Mouse (Mus musculus) stomach, embryonic 14.5 days (tissue): Measurements from ENCODE around the gene Nkx3-2. TPM values are rescaled to one million over a fixed set of nuclear protein-coding genes. Genes with fewer than 3 reads are reported as not detected.
A peak's percentile ranks its signal among the peaks of the same experiment; 100 is the strongest.

Experiments used
- ATAC-seq: fragments of 200-750 bp; cut with Nextera tagmentation; 2 replicates; pipeline ENCODE4 v1.8.0; 2017; ENCODE audit warnings: low read depth, moderate TSS enrichment; ENCODE audit not compliant: insufficient number of reproducible peaks, insufficient read depth, low FRiP score
- H3K27ac ChIP-seq: fragments of 300-500 bp; sonication (generic); 2 replicates; pipeline ENCODE4 v1.5.1; 2014; ENCODE audit warnings: mild to moderate bottlenecking, low read length, moderate library complexity, mixed read lengths
- H3K27me3 ChIP-seq: fragments of 300-500 bp; sonication (generic); 2 replicates; pipeline ENCODE4 v1.6.1; 2014; ENCODE audit warnings: low read length, control low read depth, mixed read lengths; ENCODE audit not compliant: control insufficient read depth, insufficient read depth
- H3K36me3 ChIP-seq: fragments of 300-500 bp; sonication (generic); 2 replicates; pipeline ENCODE4 v1.6.1; 2014; ENCODE audit warnings: mild to moderate bottlenecking, control low read depth, low read length, moderate library complexity, mixed read lengths; ENCODE audit not compliant: control insufficient read depth, insufficient read depth
- H3K4me1 ChIP-seq: fragments of 300-500 bp; sonication (generic); 2 replicates; pipeline ENCODE4 v1.6.1; 2014; ENCODE audit warnings: low read length, control low read depth, mixed read lengths; ENCODE audit not compliant: control insufficient read depth, insufficient read depth
- H3K4me2 ChIP-seq: fragments of 300-500 bp; sonication (generic); replicated peaks from 2 replicates; pipeline ENCODE4 v1.6.1; 2014; ENCODE audit warnings: low read depth, low read length, control low read depth
- H3K4me3 ChIP-seq: fragments of 300-500 bp; sonication (generic); 2 replicates; pipeline ENCODE4 v1.5.1; 2014; ENCODE audit warnings: low read depth, low read length, control low read depth
- H3K9ac ChIP-seq: fragments of 300-500 bp; sonication (generic); replicated peaks from 2 replicates; pipeline ENCODE4 v1.6.1; 2014; ENCODE audit warnings: low read depth, mild to moderate bottlenecking, control low read depth, low read length, moderate library complexity, mixed read lengths
- H3K9me3 ChIP-seq: fragments of 300-500 bp; sonication (generic); 2 replicates; pipeline ENCODE4 v1.6.1; 2016; ENCODE audit warnings: low read depth, low read length, control low read depth; ENCODE audit not compliant: control insufficient read depth
- WGBS: fragments of 180-500 bp; shearing (Covaris S2); extraction: QIAGEN DNeasy Blood & Tissue Kit; methylation state at CpG from one replicate; pipeline ENCODE4 v1.1.7; 2014; 5-methylcytosine and 5-hydroxymethylcytosine counted together
- polyA plus RNA-seq: library from polyadenylated mRNA; unstranded; fragments of >200 nt; fragmentation: Nextera tagmentation; extraction: Ambion mirVana; gene quantifications from 2 replicates; pipeline ENCODE4 v1.2.1, GENCODE M21; 2014

Gene Nkx3-2
- polyA plus RNA-seq, 1 experiment from 2014 or later: 2.0 TPM

DNA sequence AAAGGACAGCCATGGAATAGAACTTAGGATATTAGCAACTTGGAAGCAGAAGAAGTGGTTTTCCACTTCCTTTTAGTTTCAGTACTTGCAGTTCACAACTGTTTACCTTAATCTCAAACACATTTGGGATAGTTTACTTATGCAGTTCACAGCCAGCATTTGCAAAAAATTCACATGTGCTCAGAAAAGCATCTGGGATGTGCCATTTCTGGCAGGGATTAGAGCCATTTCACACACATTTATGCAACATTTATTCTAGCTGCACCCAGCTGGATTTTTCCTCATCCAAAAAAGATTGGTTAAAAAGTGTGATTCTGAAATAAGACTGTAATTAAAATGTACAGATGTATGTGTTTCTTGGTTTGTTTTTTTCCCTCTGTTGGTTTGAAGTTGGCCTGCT is 30.1 kb upstream of the Nkx3-2 start:
- no peaks in the 10 kb centered on the region for H3K9me3 ChIP-seq
- H3K27ac ChIP-seq: no peak overlapping the region; the same call in 1 of the 2 replicates
- H3K4me1 ChIP-seq: no peaks in the 10 kb centered on the region
- ATAC-seq: no peak
- no peak overlapping the region for H3K4me2 ChIP-seq
- peaks cover 43% of the 10 kb centered on the region for H3K36me3 ChIP-seq
- no peaks in the 10 kb centered on the region for H3K27me3 ChIP-seq
- H3K4me3 ChIP-seq: no peak overlapping the region
- H3K9ac ChIP-seq: no peak overlapping the region

DNA sequence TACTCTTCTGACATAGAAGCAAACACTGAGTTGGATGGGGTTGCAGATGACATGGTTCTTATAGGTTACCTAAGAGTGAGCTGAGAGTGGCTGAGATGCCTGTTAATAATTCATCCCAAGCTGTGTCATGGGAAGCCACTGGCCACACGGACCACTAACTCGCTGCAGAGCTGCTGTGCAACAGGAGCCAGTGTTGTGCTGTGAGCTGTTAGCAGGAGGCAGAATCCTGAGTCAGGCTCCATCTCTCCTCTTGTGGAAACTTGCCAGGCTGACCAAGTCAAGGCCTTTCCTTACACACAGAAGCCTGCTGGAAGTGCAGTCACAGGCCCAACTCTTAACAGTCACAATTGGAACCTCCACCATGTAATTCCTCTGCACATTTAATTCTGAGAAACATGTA is 26.2 kb upstream of the Nkx3-2 start:
- Histone ChIP-seq H3K9ac (no peak overlapping the region), H3K27ac (no peak overlapping the region), H3K9me3 (no peaks in the 10 kb centered on the region), H3K4me2 (no peak overlapping the region), H3K36me3 (peaks cover 60% of the 10 kb centered on the region), H3K27me3 (no peaks in the 10 kb centered on the region), H3K4me1 (no peaks in the 10 kb centered on the region), H3K4me3 (no peak overlapping the region)
- ATAC-seq: no peak
- WGBS: 85% methylated on average over 2 of the region's 2 CpGs

DNA sequence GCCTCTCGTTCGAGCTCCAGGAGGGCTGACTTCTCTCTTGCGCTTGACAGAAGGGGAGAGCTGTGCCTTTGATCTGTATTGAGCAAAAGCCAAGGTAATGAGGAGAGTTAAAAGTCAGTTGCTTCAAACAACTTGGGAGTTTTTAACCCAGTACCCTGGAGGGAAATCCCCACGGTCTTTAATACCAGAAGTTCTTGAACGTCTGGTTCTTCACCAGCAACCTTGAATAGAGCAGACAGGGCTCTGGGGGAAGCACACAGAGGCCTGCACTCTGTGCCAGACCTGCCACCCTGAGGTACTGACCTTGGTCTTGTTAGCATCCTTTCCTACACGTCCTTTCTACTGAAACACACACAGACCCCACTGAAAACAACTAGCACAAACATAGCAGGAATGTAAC is 24.6 kb upstream of the Nkx3-2 start:
- WGBS: 76% methylated on average over 6 of the region's 6 CpGs
- Histone ChIP-seq H3K27ac (no peak overlapping the region), H3K9me3 (no peaks in the 10 kb centered on the region), H3K9ac (no peak overlapping the region), H3K4me1 (no peaks in the 10 kb centered on the region), H3K36me3 (peaks cover 57% of the 10 kb centered on the region), H3K27me3 (no peaks in the 10 kb centered on the region), H3K4me2 (no peak overlapping the region), H3K4me3 (no peak overlapping the region)
- ATAC-seq: no peak

DNA sequence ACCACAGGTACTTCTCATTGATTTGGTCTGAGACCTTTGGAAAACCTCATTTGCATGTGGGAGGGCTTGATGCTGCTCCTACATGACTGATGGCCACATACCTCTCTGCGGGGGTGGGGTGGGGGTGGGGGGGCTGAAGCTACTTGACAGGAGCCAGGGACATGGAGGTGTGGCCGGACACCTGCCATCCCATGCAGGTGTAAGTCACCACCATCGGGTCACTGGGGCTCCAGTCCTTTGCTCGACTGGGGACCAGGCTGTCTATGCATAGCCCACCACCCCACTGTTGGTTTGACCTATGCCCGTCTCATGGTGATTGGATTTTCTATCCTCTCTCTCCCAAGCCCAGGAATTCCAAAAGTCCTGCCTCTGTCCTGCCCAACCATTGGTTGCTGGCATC is 17.6 kb upstream of the Nkx3-2 start:
- Histone ChIP-seq H3K36me3 (peaks cover 14% of the 10 kb centered on the region), H3K27me3 (no peaks in the 10 kb centered on the region), H3K4me1 (no peaks in the 10 kb centered on the region), H3K9me3 (no peaks in the 10 kb centered on the region), H3K4me3 (no peak overlapping the region), H3K9ac (no peak overlapping the region), H3K27ac (no peak overlapping the region), H3K4me2 (no peak overlapping the region)
- 82% methylated on average over 5 of the region's 5 CpGs for WGBS
- no peak for ATAC-seq

DNA sequence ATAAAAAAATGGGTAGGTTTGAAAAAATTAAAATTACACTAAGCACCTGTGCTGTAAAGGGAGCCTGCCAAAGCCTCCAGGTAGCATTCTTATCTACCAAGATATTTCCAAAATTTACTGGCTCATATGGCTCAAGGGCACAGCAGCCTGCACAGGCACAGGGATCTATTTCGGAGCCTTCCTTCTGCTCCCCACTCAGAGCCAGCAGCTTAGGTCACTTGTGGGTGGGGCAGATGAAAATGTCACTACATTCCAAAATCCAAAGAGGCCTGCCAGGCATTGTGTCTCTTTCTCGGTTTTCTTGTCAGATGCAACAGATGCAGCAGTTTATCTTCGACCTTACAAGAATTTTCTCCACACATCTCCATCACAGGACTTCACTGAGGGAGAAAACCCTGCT is 15.7 kb upstream of the Nkx3-2 start:
- Histone ChIP-seq H3K9ac (no peak overlapping the region), H3K4me3 (no peak overlapping the region), H3K36me3 (no peaks in the 10 kb centered on the region), H3K27ac (no peak overlapping the region), H3K4me2 (no peak overlapping the region), H3K27me3 (no peaks in the 10 kb centered on the region), H3K9me3 (no peaks in the 10 kb centered on the region), H3K4me1 (no peaks in the 10 kb centered on the region)
- WGBS: 73% methylated on average over 3 of the region's 3 CpGs
- ATAC-seq: no peak

DNA sequence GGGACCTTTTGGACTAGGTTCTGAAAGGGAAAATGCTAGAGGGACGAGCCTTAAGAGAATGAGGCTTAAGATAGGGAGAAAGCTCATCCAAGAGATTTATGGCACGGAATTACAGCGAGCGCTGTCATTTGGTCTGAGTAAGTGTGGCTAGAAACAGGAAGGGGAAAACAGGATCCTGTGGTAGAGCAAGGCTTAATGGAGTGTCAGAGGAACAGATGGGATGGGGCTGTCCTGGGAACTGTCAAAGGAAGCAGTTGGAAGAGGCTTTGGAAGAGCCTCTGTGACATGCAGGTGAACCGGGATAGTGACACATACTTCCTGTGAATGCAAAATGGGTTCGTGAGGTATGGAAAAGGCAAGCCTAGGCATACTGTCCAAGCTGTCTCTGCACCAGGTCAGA is 11.4 kb upstream of the Nkx3-2 start:
- H3K36me3 ChIP-seq: no peaks in the 10 kb centered on the region
- peak; percentile 71; the same call in 1 of the 2 replicates for ATAC-seq

DNA sequence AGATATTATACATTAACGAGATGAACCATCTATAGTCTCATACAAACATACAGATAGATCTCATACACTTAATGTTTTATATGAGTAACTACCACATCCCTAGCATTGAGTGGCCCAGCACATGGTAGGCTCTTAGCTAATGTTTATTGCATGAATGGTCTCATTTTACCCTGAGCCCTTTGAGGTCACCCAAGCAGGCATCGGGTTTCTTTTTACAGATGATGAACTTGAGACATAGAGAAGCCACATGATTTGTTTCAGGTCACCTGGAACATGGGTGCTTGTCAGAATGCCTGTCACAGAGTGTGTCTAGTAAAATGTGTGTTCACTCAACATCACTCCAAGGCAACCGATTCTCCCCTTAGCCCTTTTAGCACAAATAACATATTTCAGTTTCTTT is 11.0 kb upstream of the Nkx3-2 start:
- no peak for ATAC-seq
- 44% methylated on average over 3 of the region's 3 CpGs for WGBS
- Histone ChIP-seq H3K9me3 (no peaks in the 10 kb centered on the region), H3K4me2 (no peak overlapping the region), H3K4me3 (no peak overlapping the region), H3K4me1 (no peaks in the 10 kb centered on the region), H3K27me3 (no peaks in the 10 kb centered on the region), H3K9ac (no peak overlapping the region), H3K36me3 (no peaks in the 10 kb centered on the region), H3K27ac (no peak overlapping the region)

More for the DNA sequence above, 11.4 kb upstream of the Nkx3-2 start:
- Histone ChIP-seq H3K4me3 (no peak overlapping the region), H3K4me2 (no peak overlapping the region), H3K27me3 (no peaks in the 10 kb centered on the region), H3K9me3 (no peaks in the 10 kb centered on the region), H3K4me1 (no peaks in the 10 kb centered on the region), H3K27ac (no peak overlapping the region), H3K9ac (no peak overlapping the region)
- 37% methylated on average over 6 of the region's 6 CpGs for WGBS

DNA sequence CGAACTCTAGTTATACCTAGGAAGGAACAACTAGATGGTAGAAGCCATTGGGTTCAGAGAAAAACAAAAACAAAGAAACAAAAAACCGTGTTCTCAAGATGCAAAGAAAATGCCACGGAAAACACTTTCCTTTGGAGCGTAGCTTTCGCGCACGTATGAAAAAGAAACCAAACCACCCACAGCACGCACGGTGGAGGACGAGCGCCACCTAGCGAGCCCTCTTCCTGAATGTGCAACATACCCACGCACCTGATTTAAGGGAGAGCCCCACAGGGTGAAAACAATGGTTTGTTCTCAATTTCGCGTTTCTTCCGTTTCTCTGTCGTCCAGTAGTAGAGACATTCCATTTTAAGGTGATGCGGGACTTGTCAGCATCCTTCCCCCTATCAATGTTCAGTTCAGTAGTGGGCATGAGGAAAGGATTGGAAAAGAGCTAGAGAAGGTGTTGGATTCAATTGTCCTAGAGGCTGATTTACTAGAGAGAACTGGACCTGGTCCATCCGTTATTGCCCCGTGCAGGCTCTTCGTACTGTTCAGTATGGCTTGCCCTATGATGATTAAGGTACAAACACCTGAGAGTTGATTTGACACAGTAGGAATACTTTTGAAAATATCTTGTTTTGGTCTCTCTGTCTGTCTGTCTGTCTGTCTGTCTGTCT is 4.2 kb upstream of the Nkx3-2 start:
- Histone ChIP-seq H3K9me3 (no peaks in the 10 kb centered on the region), H3K27ac (no peak overlapping the region), H3K4me3 (peak overlapping the region; percentile 25), H3K4me2 (peak overlapping the region; percentile 35), H3K4me1 (peaks cover 7% of the 10 kb centered on the region; the same call in 1 of the 2 replicates), H3K36me3 (no peaks in the 10 kb centered on the region), H3K27me3 (peaks cover 23% of the 10 kb centered on the region), H3K9ac (no peak overlapping the region)
- 0 out of 2 replicates have a peak, but pooled peaks have one; percentile 36 for ATAC-seq
- 4% methylated on average over 21 of the region's 21 CpGs for WGBS
